Mouse (Mus musculus) limb, embryonic 11.5 days (tissue): ENCODE results near the gene Fam129a. TPM values are rescaled to one million over a fixed set of nuclear protein-coding genes. Genes with fewer than 3 reads are reported as not detected.

Experiments
- ATAC-seq: fragments of 200-750 bp; cut with Nextera tagmentation; 2 replicates; pipeline ENCODE4 v1.8.0; 2017; ENCODE audit warnings: low read depth; ENCODE audit not compliant: insufficient number of reproducible peaks, low FRiP score, low TSS enrichment
- DNase-seq: peaks from one replicate; pipeline ENCODE4 v3.0.0-alpha.2; 2015; ENCODE audit warnings: low spot score
- H3K27ac ChIP-seq: fragments of 300-500 bp; sonication (generic); replicated peaks from 2 replicates; pipeline ENCODE4 v1.5.1; 2014; ENCODE audit warnings: low read depth, mild to moderate bottlenecking, low read length
- H3K27me3 ChIP-seq: fragments of 300-500 bp; sonication (generic); 2 replicates; pipeline ENCODE4 v1.6.1; 2014; ENCODE audit warnings: mild to moderate bottlenecking, low read length, mixed read lengths; ENCODE audit not compliant: control insufficient read depth, insufficient read depth
- H3K36me3 ChIP-seq: fragments of 300-500 bp; sonication (generic); 2 replicates; pipeline ENCODE4 v1.6.1; 2014; ENCODE audit warnings: mild to moderate bottlenecking, low read length, moderate library complexity, mixed read lengths; ENCODE audit not compliant: control insufficient read depth, insufficient read depth
- H3K4me1 ChIP-seq: fragments of 300-500 bp; sonication (generic); 2 replicates; pipeline ENCODE4 v1.6.1; 2014; ENCODE audit warnings: low read length, mixed read lengths; ENCODE audit not compliant: control insufficient read depth, insufficient read depth
- H3K4me2 ChIP-seq: fragments of 300-500 bp; sonication (generic); 2 replicates; pipeline ENCODE4 v1.6.1; 2014; ENCODE audit warnings: low read depth, mild to moderate bottlenecking, moderate library complexity; ENCODE audit not compliant: severe bottlenecking
- H3K4me3 ChIP-seq: fragments of 300-500 bp; sonication (generic); 2 replicates; pipeline ENCODE4 v1.5.1; 2014; ENCODE audit warnings: low read depth, low read length
- H3K9ac ChIP-seq: fragments of 300-500 bp; sonication (generic); 2 replicates; pipeline ENCODE4 v1.6.1; 2014; ENCODE audit warnings: mild to moderate bottlenecking, low read length
- H3K9me3 ChIP-seq: fragments of 300-500 bp; sonication (generic); 2 replicates; pipeline ENCODE4 v1.6.1; 2016; ENCODE audit warnings: low read length; ENCODE audit not compliant: control insufficient read depth
- WGBS: fragments of 180-500 bp; shearing (Covaris S2); extraction: QIAGEN DNeasy Blood & Tissue Kit; methylation state at CpG from one replicate; pipeline ENCODE4 v1.1.7; 2014; 5-methylcytosine and 5-hydroxymethylcytosine counted together
- polyA plus RNA-seq: library from polyadenylated mRNA; unstranded; fragments of >200 nt; fragmentation: Nextera tagmentation; extraction: Ambion mirVana; gene quantifications from 2 replicates; pipeline ENCODE4 v1.2.1, GENCODE M21; 2014

The Fam129a gene
- polyA plus RNA-seq, 1 experiment from 2014 or later, result 0.89 TPM

GRCm38 (mm10) chr1:151636637-151637036 lies 65.7 kb downstream of the Fam129a start:
- 89% methylated on average over 3 of the region's 3 CpGs for WGBS
- ATAC-seq, result no peak

DNA sequence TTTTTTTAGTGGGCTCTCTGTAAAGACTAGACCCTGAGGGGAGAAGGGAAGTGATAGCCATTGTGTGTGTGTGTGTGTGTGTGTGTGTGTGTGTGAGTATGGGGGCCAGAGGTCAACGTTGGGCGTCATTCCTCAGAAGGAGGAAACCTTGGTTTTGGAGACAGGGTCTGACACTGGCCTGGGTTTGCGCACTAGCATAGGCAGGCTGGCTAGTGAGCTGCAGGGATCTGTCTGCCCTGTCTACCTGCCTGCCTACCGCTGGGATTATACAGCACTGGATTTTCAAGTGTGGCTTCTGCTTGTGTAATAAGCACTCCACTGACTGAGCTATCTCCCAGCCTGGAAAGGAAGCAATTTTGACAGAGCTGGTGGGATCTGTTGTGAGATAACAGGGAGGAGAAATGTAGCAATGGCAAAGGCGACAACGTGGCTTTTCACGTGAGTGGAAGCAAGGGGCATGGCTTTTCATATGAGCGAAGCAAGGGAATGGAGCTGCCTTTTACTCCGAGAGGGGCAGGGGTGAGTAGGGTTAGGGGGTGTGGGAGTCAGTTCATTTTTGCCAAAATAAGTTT lies 66.5 kb downstream of the Fam129a start:
- no peak overlapping the region for H3K4me2 ChIP-seq
- H3K36me3 ChIP-seq, result no peaks in the 10 kb centered on the region
- no peak overlapping the region for H3K9ac ChIP-seq
- H3K4me3 ChIP-seq, result no peak overlapping the region
- H3K9me3 ChIP-seq, result no peaks in the 10 kb centered on the region
- DNase-seq, result no peak
- H3K4me1 ChIP-seq, result no peaks in the 10 kb centered on the region
- no peaks in the 10 kb centered on the region for H3K27me3 ChIP-seq
- ATAC-seq, result no peak
- WGBS, result 92% methylated on average over 9 of the region's 9 CpGs
- no peak overlapping the region for H3K27ac ChIP-seq

More at GRCm38 (mm10) chr1:151636637-151637036, 65.7 kb downstream of the Fam129a start:
- Histone ChIP-seq H3K4me1 (no peaks in the 10 kb centered on the region), H3K27me3 (no peaks in the 10 kb centered on the region), H3K9ac (no peak overlapping the region), H3K4me3 (no peak overlapping the region), H3K36me3 (no peaks in the 10 kb centered on the region), H3K4me2 (no peak overlapping the region), H3K9me3 (no peaks in the 10 kb centered on the region), H3K27ac (no peak overlapping the region)
- DNase-seq, result no peak

DNA sequence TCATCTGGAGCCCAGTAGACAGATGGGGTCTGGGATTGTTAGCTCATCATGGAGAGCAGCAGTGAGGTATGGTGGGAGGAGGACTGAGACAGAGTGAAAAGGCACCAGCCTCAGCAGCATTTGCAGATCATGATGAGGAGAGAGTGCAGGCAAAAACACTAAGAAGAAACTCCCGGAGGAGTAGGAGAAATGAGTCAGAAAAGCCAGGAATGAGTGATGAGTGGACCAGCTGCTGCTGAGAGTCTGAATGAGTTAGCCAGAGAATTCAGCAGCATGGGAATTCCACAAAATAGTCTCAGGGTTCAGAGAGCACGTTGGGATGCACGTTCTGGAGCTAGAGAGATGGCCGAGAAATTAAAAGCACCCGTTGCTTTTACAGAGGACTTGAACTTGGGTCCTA lies 67.4 kb downstream of the Fam129a start:
- 90% methylated on average over 5 of the region's 5 CpGs for WGBS
- Histone ChIP-seq H3K4me2 (no peak overlapping the region), H3K4me3 (no peak overlapping the region), H3K27me3 (no peaks in the 10 kb centered on the region), H3K9ac (no peak overlapping the region), H3K27ac (no peak overlapping the region), H3K9me3 (no peaks in the 10 kb centered on the region), H3K36me3 (no peaks in the 10 kb centered on the region), H3K4me1 (no peaks in the 10 kb centered on the region)
- DNase-seq (no peak), ATAC-seq (no peak)

GRCm38 (mm10) chr1:151638770-151639169 lies 67.8 kb downstream of the Fam129a start:
- Histone ChIP-seq H3K4me2 (no peak overlapping the region), H3K27ac (no peak overlapping the region), H3K36me3 (no peaks in the 10 kb centered on the region), H3K9ac (no peak overlapping the region), H3K9me3 (no peaks in the 10 kb centered on the region), H3K4me1 (no peaks in the 10 kb centered on the region), H3K4me3 (no peak overlapping the region), H3K27me3 (no peaks in the 10 kb centered on the region)
- ATAC-seq (no peak), DNase-seq (no peak)
- WGBS, result 94% methylated on average over 2 of the region's 2 CpGs

DNA sequence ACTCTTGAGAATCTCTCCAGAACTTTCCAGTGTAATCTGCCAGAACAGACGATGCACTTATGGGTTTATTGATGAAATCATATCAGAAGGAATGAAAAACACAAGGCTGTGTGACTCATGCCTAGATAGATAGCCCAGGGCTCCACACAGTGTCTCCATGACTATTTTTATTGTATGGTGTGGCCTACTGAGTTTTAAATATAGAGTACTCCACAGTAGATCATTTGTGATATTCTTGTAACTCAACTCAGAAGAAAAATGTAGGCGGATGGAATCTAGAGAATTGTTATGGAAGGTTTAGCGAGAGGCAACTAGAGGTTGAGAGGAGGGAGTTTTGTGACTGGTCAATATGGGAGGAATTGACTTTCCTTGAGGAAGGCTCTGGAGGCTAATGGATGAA lies 75.4 kb downstream of the Fam129a start:
- no peak overlapping the region for H3K9ac ChIP-seq
- no peaks in the 10 kb centered on the region for H3K36me3 ChIP-seq
- ATAC-seq, result no peak
- no peak overlapping the region for H3K27ac ChIP-seq
- H3K4me3 ChIP-seq, result no peak overlapping the region
- H3K4me2 ChIP-seq, result no peak overlapping the region
- no peaks in the 10 kb centered on the region for H3K4me1 ChIP-seq
- 94% methylated on average over 3 of the region's 3 CpGs for WGBS
- no peaks in the 10 kb centered on the region for H3K9me3 ChIP-seq
- DNase-seq, result no peak
- H3K27me3 ChIP-seq, result no peaks in the 10 kb centered on the region

DNA sequence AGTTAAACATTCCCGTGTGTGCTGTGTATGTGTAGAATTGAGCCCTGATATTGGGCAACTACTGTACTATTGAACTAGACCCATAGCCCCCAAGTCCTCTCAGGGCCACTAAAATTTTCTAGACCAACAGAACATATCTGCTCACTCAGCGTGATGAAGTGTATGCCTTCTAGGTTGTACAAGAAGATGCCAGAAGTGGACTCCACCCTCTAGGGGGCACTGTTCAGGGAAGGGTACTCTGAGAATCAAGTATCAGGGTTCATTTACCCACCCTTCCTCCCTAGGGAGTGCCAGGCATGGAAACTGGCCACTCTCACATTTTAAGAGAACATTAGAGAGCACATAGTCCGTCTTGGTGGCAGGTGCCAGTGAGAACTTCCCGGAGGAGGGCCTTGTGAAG lies 77.1 kb downstream of the Fam129a start:
- H3K4me2 ChIP-seq, result no peak overlapping the region
- no peaks in the 10 kb centered on the region for H3K36me3 ChIP-seq
- H3K4me3 ChIP-seq, result no peak overlapping the region
- H3K9ac ChIP-seq, result no peak overlapping the region
- H3K27me3 ChIP-seq, result no peaks in the 10 kb centered on the region
- no peak for ATAC-seq
- no peak overlapping the region for H3K27ac ChIP-seq
- H3K9me3 ChIP-seq, result no peaks in the 10 kb centered on the region
- DNase-seq, result no peak
- WGBS, result 93% methylated on average over 4 of the region's 4 CpGs
- no peaks in the 10 kb centered on the region for H3K4me1 ChIP-seq

DNA sequence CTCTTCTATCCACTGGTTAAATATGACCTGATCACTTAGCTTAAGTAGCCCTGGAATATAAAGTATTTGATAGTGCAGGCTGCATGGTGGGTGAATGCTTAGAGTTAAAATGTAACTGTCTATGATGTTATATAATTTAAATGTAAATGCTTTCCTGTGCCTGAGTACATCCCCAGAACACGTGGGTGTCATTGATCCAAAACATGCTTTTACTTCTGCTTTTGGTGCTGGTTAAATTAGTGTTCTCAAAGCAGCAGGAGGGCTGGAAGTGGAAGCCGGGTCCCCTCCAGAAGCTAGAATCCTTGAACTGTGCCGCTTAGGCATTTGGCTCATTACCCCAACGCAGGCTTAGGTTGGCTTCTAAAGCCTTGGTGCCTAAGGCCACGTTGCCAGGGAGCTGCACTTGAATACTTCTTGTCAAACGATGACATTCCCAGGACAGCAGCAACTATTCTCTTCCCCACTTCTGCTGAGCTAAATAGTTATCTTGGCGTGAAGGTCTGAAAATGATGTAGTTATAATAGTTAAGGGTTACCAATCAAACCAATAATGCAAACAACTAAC lies 86.1 kb downstream of the Fam129a start:
- Histone ChIP-seq H3K27ac (no peak overlapping the region), H3K9ac (no peak overlapping the region), H3K27me3 (no peaks in the 10 kb centered on the region), H3K4me2 (no peak overlapping the region), H3K36me3 (no peaks in the 10 kb centered on the region), H3K9me3 (no peaks in the 10 kb centered on the region), H3K4me1 (no peaks in the 10 kb centered on the region), H3K4me3 (no peak overlapping the region)
- DNase-seq, result no peak
- WGBS, result 62% methylated on average over 7 of the region's 7 CpGs
- no peak for ATAC-seq

GRCm38 (mm10) chr1:151658291-151658830 lies 87.4 kb downstream of the Fam129a start:
- H3K27me3 ChIP-seq, result no peaks in the 10 kb centered on the region

GRCm38 (mm10) chr1:151659636-151660035 lies 88.7 kb downstream of the Fam129a start:
- no peak overlapping the region for H3K27ac ChIP-seq
- H3K27me3 ChIP-seq, result no peaks in the 10 kb centered on the region
- WGBS, result 88% methylated on average over 8 of the region's 8 CpGs
- H3K4me1 ChIP-seq, result no peaks in the 10 kb centered on the region
- H3K36me3 ChIP-seq, result no peaks in the 10 kb centered on the region
- no peaks in the 10 kb centered on the region for H3K9me3 ChIP-seq
- no peak overlapping the region for H3K4me2 ChIP-seq
- DNase-seq, result no peak
- H3K9ac ChIP-seq, result no peak overlapping the region
- H3K4me3 ChIP-seq, result no peak overlapping the region
- ATAC-seq, result no peak

More at GRCm38 (mm10) chr1:151658291-151658830, 87.4 kb downstream of the Fam129a start:
- no peaks in the 10 kb centered on the region for H3K36me3 ChIP-seq
- no peaks in the 10 kb centered on the region for H3K9me3 ChIP-seq
- WGBS, result 89% methylated on average over 19 of the region's 19 CpGs
- no peaks in the 10 kb centered on the region for H3K4me1 ChIP-seq
- no peak overlapping the region for H3K4me3 ChIP-seq
- H3K4me2 ChIP-seq, result no peak overlapping the region
- no peak overlapping the region for H3K9ac ChIP-seq
- DNase-seq (no peak), ATAC-seq (no peak)
- no peak overlapping the region for H3K27ac ChIP-seq
